Mouse (Mus musculus) liver, adult 2 months (tissue): ENCODE measurements around the gene Mamstr. TPM values are rescaled to one million over a fixed set of nuclear protein-coding genes. Genes with fewer than 3 reads are reported as not detected.
"Not testable (repeated sequence)": the region's sequence is repeated elsewhere in the genome, so short reads cannot be mapped to it uniquely, and the experiment has no call there.

Source experiments
- DNase-seq: peaks from one replicate; pipeline ENCODE4 v3.0.0-alpha.2; 2011; ENCODE audit warnings: low read depth, low spot score; ENCODE audit errors: extremely low read depth
- H3K27ac ChIP-seq: fragments of 200-500 bp; replicated peaks from 2 replicates; pipeline ENCODE4 v1.5.1; 2012; ENCODE audit warnings: low read depth, mild to moderate bottlenecking, control low read depth, inconsistent platforms, low read length; ENCODE audit not compliant: insufficient read depth
- H3K27me3 ChIP-seq: fragments of 200-500 bp; 2 replicates; pipeline ENCODE4 v1.6.1; 2012; ENCODE audit warnings: mild to moderate bottlenecking, moderate library complexity, low read length, inconsistent platforms; ENCODE audit not compliant: control insufficient read depth, insufficient read depth
- H3K36me3 ChIP-seq: fragments of 200-500 bp; 2 replicates; pipeline ENCODE4 v1.6.1; 2012; ENCODE audit warnings: low read length, inconsistent platforms; ENCODE audit not compliant: control insufficient read depth, insufficient read depth
- H3K4me1 ChIP-seq: fragments of 200-500 bp; 2 replicates; pipeline ENCODE4 v1.6.1; 2011; ENCODE audit warnings: low read length; ENCODE audit not compliant: control insufficient read depth, insufficient read depth
- H3K4me3 ChIP-seq: fragments of 200-500 bp; 2 replicates; pipeline ENCODE4 v1.5.1; 2011; ENCODE audit warnings: low read depth, mild to moderate bottlenecking, control low read depth, low read length, moderate library complexity; ENCODE audit not compliant: insufficient read depth
- H3K79me2 ChIP-seq: fragments of 200-500 bp; 2 replicates; pipeline ENCODE4 v1.6.1; 2012; ENCODE audit warnings: inconsistent platforms, mild to moderate bottlenecking, low read length, moderate library complexity; ENCODE audit not compliant: control insufficient read depth, insufficient read depth
- H3K9ac ChIP-seq: fragments of 200-500 bp; 2 replicates; pipeline ENCODE4 v1.6.1; 2012; ENCODE audit warnings: low read depth, mild to moderate bottlenecking, control low read depth, inconsistent platforms, low read length
- CTCF ChIP-seq: fragments of 200-500 bp; IDR thresholded peaks from 2 replicates; pipeline ENCODE4 v1.5.1; 2011; ENCODE audit warnings: low read depth, low read length, control low read depth
- POLR2A ChIP-seq: fragments of 200-500 bp; IDR thresholded peaks from 2 replicates; pipeline ENCODE4 v1.6.1; 2011; ENCODE audit warnings: low read length, control low read depth; ENCODE audit not compliant: insufficient read depth; ENCODE audit errors: extremely low read depth
- WGBS: fragments of 180-500 bp; shearing (Covaris S2); methylation state at CpG from one replicate; pipeline ENCODE4 v1.1.7; 2018; 5-methylcytosine and 5-hydroxymethylcytosine counted together
- polyA plus RNA-seq: library from polyadenylated mRNA; depleted of rRNA; stranded (reverse); fragments of >200 nt; gene quantifications from 2 replicates; pipeline ENCODE4 v1.2.3, GENCODE M21; 2012
- total RNA-seq: library from RNA; depleted of rRNA; stranded (reverse); fragments of >200 nt; gene quantifications from 2 replicates; pipeline ENCODE4 v1.2.3, GENCODE M21; 2014

Mamstr gene
- total and polyA plus RNA-seq, 2 experiments = 0.09 to 0.10 TPM

- H3K4me1 ChIP-seq = no peaks in the 10 kb centered on the region
- H3K36me3 ChIP-seq = no peaks in the 10 kb centered on the region
- 0 out of 2 replicates have a peak overlapping the region, but pooled peaks have one; percentile 35 for H3K9ac ChIP-seq
- peak; percentile 43 for DNase-seq
- 16% methylated on average over 28 of the region's 28 CpGs for WGBS
- no peak overlapping the region for H3K27ac ChIP-seq
- TF ChIP-seq POLR2A (no peak), CTCF (no peak)
- H3K4me3 ChIP-seq = peak overlapping the region; percentile 3; the same call in 1 of the 2 replicates
- no peaks in the 10 kb centered on the region for H3K79me2 ChIP-seq
- peaks cover 3% of the 10 kb centered on the region; the same call in 1 of the 2 replicates for H3K27me3 ChIP-seq
Measured at GRCm38 (mm10) chr7:45643441-45644178, 3.8 kb downstream of the Mamstr start.

DNA sequence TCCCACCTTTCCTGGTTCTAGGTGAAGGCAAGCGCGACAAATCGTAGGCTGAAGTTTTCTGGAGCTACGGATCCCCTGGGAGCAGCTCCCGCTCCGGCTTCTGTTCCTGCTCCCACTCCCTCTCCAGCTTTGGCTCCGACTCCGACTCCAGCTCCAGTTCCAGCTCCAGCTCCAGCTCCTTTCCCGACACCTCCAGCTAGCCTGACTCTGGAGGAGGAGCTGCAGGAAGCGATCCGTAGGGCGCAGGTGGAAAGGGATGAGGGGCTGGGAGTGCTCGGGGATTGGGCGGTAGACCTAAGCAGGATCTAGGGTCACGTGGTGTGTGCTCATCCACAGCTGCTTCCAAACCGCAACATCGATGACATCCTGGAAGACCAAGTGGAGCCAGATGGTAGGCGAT is 4.4 kb downstream of the Mamstr start:
- no peaks in the 10 kb centered on the region for H3K4me1 ChIP-seq
- H3K79me2 ChIP-seq = no peaks in the 10 kb centered on the region
- H3K9ac ChIP-seq = no peak overlapping the region
- no peak overlapping the region for H3K27ac ChIP-seq
- no peaks in the 10 kb centered on the region for H3K36me3 ChIP-seq
- TF ChIP-seq POLR2A (no peak), CTCF (no peak)
- H3K4me3 ChIP-seq = peak overlapping the region; percentile 1; the same call in 1 of the 2 replicates
- 24% methylated on average over 18 of the region's 18 CpGs for WGBS
- DNase-seq = no peak
- peaks cover 3% of the 10 kb centered on the region; the same call in 1 of the 2 replicates for H3K27me3 ChIP-seq

- no peaks in the 10 kb centered on the region for H3K4me1 ChIP-seq
- H3K9ac ChIP-seq = no peak overlapping the region
Measured at GRCm38 (mm10) chr7:45644872-45645590, 5.3 kb downstream of the Mamstr start.

GRCm38 (mm10) chr7:45645591-45645971 is 5.8 kb downstream of the Mamstr start:
- Histone ChIP-seq H3K27me3 (peaks cover 3% of the 10 kb centered on the region; the same call in 1 of the 2 replicates), H3K36me3 (no peaks in the 10 kb centered on the region), H3K4me1 (no peaks in the 10 kb centered on the region), H3K27ac (no peak overlapping the region), H3K79me2 (no peaks in the 10 kb centered on the region), H3K4me3 (no peak overlapping the region), H3K9ac (no peak overlapping the region)
- no peak for TF ChIP-seq POLR2A
- DNase-seq = no peak
- WGBS = 90% methylated on average over 7 of the region's 7 CpGs

More at GRCm38 (mm10) chr7:45644872-45645590, 5.3 kb downstream of the Mamstr start:
- 81% methylated on average over 6 of the region's 6 CpGs for WGBS
- no peak for DNase-seq
- H3K27ac ChIP-seq = no peak overlapping the region
- H3K27me3 ChIP-seq = peaks cover 3% of the 10 kb centered on the region; the same call in 1 of the 2 replicates
- no peaks in the 10 kb centered on the region for H3K79me2 ChIP-seq
- no peak overlapping the region for H3K4me3 ChIP-seq
- TF ChIP-seq CTCF = no peak
- TF ChIP-seq POLR2A = no peak
- no peaks in the 10 kb centered on the region for H3K36me3 ChIP-seq

DNA sequence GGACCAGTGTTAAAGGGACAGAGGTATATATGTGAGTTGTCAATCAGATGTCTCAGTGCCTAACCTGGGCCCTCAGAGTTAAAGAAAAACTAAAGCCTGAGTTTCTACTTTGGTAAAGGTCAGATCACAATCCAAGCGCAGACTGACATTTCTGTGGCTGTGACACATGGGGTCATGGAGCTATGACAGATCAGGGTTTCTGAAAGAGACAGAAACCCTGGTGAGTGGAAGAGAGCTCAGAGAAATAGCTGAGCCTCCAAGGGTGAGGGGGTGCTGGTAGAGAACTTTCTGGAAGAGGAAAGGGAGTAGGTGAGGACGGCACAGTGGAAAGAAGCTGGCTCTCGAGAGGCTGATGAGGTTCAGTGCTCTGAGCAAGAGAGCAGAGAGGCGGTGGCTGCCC is 6.9 kb downstream of the Mamstr start:
- H3K27me3 ChIP-seq = peaks cover 3% of the 10 kb centered on the region; the same call in 1 of the 2 replicates
- H3K4me1 ChIP-seq = no peaks in the 10 kb centered on the region
- H3K79me2 ChIP-seq = no peaks in the 10 kb centered on the region
- TF ChIP-seq POLR2A = no peak
- TF ChIP-seq CTCF = no peak
- no peaks in the 10 kb centered on the region for H3K36me3 ChIP-seq
- no peak overlapping the region for H3K4me3 ChIP-seq
- H3K9ac ChIP-seq = no peak overlapping the region
- no peak overlapping the region for H3K27ac ChIP-seq
- no peak for DNase-seq
- WGBS = 93% methylated on average over 4 of the region's 4 CpGs

GRCm38 (mm10) chr7:45649351-45649750 is 9.6 kb downstream of the Mamstr start:
- DNase-seq = no peak
- WGBS = 67% methylated on average over 8 of the region's 8 CpGs
- H3K4me1 ChIP-seq = peaks cover 1% of the 10 kb centered on the region
- H3K4me3 ChIP-seq = no peak overlapping the region
- no peak for TF ChIP-seq POLR2A
- TF ChIP-seq CTCF = no peak
- H3K36me3 ChIP-seq = no peaks in the 10 kb centered on the region
- H3K27ac ChIP-seq = no peak overlapping the region
- no peaks in the 10 kb centered on the region for H3K27me3 ChIP-seq
- no peaks in the 10 kb centered on the region for H3K79me2 ChIP-seq
- H3K9ac ChIP-seq = no peak overlapping the region

DNA sequence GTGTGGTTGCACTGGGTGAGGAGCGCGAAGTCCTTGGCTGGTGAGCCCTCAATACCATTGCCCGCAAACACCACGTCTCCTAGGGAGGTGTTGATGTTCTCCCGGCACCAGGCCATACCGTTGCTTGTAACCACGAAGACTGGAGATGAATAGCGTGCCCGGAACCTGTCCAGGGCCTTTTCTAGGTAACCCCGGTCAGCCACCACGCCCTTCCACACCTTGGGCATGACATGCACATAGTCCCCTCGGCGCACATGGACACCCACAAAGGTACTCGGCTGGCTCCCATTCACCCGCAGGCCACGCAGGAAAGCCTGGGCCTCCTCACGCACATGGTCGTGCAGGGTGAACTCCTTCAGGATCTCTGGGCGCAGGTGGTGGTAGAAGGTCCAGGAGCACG is 10.7 kb downstream of the Mamstr start:
- H3K4me1 ChIP-seq, H3K27me3 ChIP-seq, DNase-seq, H3K36me3 ChIP-seq, H3K4me3 ChIP-seq, H3K27ac ChIP-seq, H3K79me2 ChIP-seq, H3K9ac ChIP-seq: not testable (repeated sequence)
- 94% methylated on average over 20 of the region's 20 CpGs for WGBS
